Mouse (Mus musculus): ENCODE measurements around the gene AA986860. TPM values are rescaled to one million over a fixed set of nuclear protein-coding genes. Genes with fewer than 3 reads are reported as not detected.

Gene AA986860
- total and polyA plus RNA-seq, 3 experiments: 0.31 to 0.58 TPM; not detected in 1

- no peaks in the 10 kb centered on the region for H3K79me2 ChIP-seq (ENCODE audit: control insufficient read depth, insufficient read depth, low read length, poor library complexity)
- no peaks in the 10 kb centered on the region for H3K27me3 ChIP-seq (ENCODE audit: control insufficient read depth in 1 of 2, insufficient read depth in 2 of 2, low read length in 2 of 2)
- no peak overlapping the region for H3K27ac ChIP-seq (ENCODE audit: control insufficient read depth, low read depth, low read length)
- TF ChIP-seq GATA1 (IDR thresholded peaks at IDR 0.05; ENCODE audit: low read depth, low read length) (no peak), UBTF (IDR thresholded peaks at IDR 0.05; ENCODE audit: borderline replicate concordance, insufficient read depth, low read depth, low read length) (no peak), SIN3A (IDR thresholded peaks at IDR 0.05; ENCODE audit: low read length) (no peak), HCFC1 (IDR thresholded peaks at IDR 0.05; ENCODE audit: low read depth, low read length) (no peak), POLR2AphosphoS2 (IDR thresholded peaks at IDR 0.05; ENCODE audit: low read length) (no peak), CHD2 (IDR thresholded peaks at IDR 0.05; ENCODE audit: low read length) (no peak), POLR2AphosphoS5 (IDR thresholded peaks at IDR 0.05; ENCODE audit: borderline replicate concordance, low read depth, low read length) (no peak), E2F4 (IDR thresholded peaks at IDR 0.05; ENCODE audit: borderline replicate concordance, low read depth, low read length) (no peak), MAZ (IDR thresholded peaks at IDR 0.05; ENCODE audit: low read depth, low read length) (no peak), NRF1 (IDR thresholded peaks at IDR 0.05; ENCODE audit: insufficient read depth, low read depth, low read length, poor library complexity, severe bottlenecking) (no peak), JUND (IDR thresholded peaks at IDR 0.05; ENCODE audit: low read depth, low read length) (no peak)
- no peak overlapping the region for H3K4me3 ChIP-seq (ENCODE audit: control insufficient read depth in 1 of 2, insufficient read depth in 1 of 2, low read depth in 2 of 2, low read length in 2 of 2)
- no peak overlapping the region for H3K9ac ChIP-seq (ENCODE audit: control insufficient read depth, low read depth, low read length, poor library complexity, severe bottlenecking)
- H3K9me3 ChIP-seq (replicated peaks; ENCODE audit: insufficient read depth, low read length): no peaks in the 10 kb centered on the region
- H3K4me1 ChIP-seq (ENCODE audit: control insufficient read depth in 1 of 2, insufficient read depth in 2 of 2, low read length in 2 of 2): peaks cover 9 to 34% of the 10 kb centered on the region in 2 experiments
- no peak for DNase-seq (ENCODE audit: low read depth, low spot score)
- H3K36me3 ChIP-seq (ENCODE audit: control insufficient read depth in 1 of 2, insufficient read depth in 2 of 2, low read length in 2 of 2): peaks cover 0 to 36% of the 10 kb centered on the region in 2 experiments; a peak in 2 of 4 replicates
Observed at GRCm38 (mm10) chr1:130734852-130735251, 3.1 kb downstream of the AA986860 start.

DNA sequence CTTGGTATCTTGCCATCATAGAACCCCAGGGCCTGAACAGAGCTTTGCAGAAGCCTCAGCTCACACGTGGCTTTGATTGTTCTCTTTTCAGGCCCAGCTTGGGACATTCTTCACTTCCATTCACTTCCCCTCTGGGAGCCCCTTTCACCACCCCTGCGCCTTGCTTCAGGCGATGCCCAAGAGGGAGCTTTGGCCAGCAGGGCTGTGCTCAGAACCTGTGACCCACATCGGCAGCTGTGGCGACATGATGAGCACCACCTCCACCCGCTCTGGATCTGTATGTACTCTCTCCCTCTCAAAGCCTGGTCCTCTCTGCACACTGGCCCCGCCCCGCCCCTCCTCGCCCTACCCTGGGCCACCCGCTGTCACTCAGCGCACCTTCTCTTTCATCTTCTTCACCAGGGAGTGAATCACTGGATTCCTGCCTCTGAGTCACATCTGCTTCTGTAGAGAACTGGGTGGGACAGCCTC is 5.7 kb downstream of the AA986860 start:
- TF ChIP-seq MAZ (IDR thresholded peaks at IDR 0.05; ENCODE audit: low read depth, low read length) (no peak), SMC3 (IDR thresholded peaks at IDR 0.05; ENCODE audit: low read depth, low read length) (no peak), BHLHE40 (IDR thresholded peaks at IDR 0.05; ENCODE audit: borderline replicate concordance, low read depth, low read length) (no peak), CHD1 (IDR thresholded peaks at IDR 0.05; ENCODE audit: low read depth, low read length) (no peak), UBTF (IDR thresholded peaks at IDR 0.05; ENCODE audit: borderline replicate concordance, insufficient read depth, low read depth, low read length) (no peak)
- peaks cover 0 to 39% of the 10 kb centered on the region in 2 experiments; a peak in 2 of 4 replicates for H3K36me3 ChIP-seq (ENCODE audit: control insufficient read depth in 1 of 2, insufficient read depth in 2 of 2, low read length in 2 of 2)
- DNase-seq (ENCODE audit: low read depth, low spot score): no peak
- H3K27me3 ChIP-seq (ENCODE audit: control insufficient read depth in 1 of 2, insufficient read depth in 2 of 2, low read length in 2 of 2): no peaks in the 10 kb centered on the region
- no peak overlapping the region for H3K4me3 ChIP-seq (ENCODE audit: control insufficient read depth in 1 of 2, insufficient read depth in 1 of 2, low read depth in 2 of 2, low read length in 2 of 2)
- peaks cover 16 to 44% of the 10 kb centered on the region in 2 experiments for H3K4me1 ChIP-seq (ENCODE audit: control insufficient read depth in 1 of 2, insufficient read depth in 2 of 2, low read length in 2 of 2)
- H3K9ac ChIP-seq (ENCODE audit: control insufficient read depth, low read depth, low read length, poor library complexity, severe bottlenecking): no peak overlapping the region
- H3K27ac ChIP-seq (ENCODE audit: control insufficient read depth, low read depth, low read length): no peak overlapping the region
- peaks cover 4% of the 10 kb centered on the region for H3K79me2 ChIP-seq (ENCODE audit: control insufficient read depth, insufficient read depth, low read length, poor library complexity)
- no peaks in the 10 kb centered on the region for H3K9me3 ChIP-seq (replicated peaks; ENCODE audit: insufficient read depth, low read length)

DNA sequence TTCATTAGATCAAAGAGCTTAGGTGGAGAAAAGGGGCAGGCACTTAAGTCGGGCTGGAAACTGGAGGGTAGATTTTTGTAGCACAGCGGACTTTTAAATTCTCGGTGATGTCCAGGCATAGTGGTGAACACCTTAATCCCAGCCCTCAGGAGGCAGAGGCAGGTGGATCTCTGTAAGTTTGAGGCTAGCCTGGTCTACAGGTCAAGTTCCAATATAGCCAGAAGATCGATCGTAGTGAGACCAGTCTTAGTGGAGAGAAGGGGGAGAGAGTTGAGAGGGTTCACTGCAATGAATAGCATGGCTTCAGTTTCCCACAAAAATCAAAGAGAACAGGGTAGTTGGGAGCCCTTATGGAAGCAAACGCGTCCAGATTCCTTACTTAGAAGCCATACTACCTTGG is 6.1 kb downstream of the AA986860 start:
- Histone ChIP-seq H3K4me1 (ENCODE audit: control insufficient read depth in 1 of 2, insufficient read depth in 2 of 2, low read length in 2 of 2) (peaks cover 16 to 45% of the 10 kb centered on the region in 2 experiments), H3K27ac (ENCODE audit: control insufficient read depth, low read depth, low read length) (no peak overlapping the region), H3K9ac (ENCODE audit: control insufficient read depth, low read depth, low read length, poor library complexity, severe bottlenecking) (no peak overlapping the region)

More for the DNA sequence above, 6.1 kb downstream of the AA986860 start:
- Histone ChIP-seq H3K4me3 (ENCODE audit: control insufficient read depth in 1 of 2, insufficient read depth in 1 of 2, low read depth in 2 of 2, low read length in 2 of 2) (no peak overlapping the region), H3K79me2 (ENCODE audit: control insufficient read depth, insufficient read depth, low read length, poor library complexity) (peaks cover 4% of the 10 kb centered on the region), H3K9me3 (replicated peaks; ENCODE audit: insufficient read depth, low read length) (no peaks in the 10 kb centered on the region), H3K36me3 (ENCODE audit: control insufficient read depth in 1 of 2, insufficient read depth in 2 of 2, low read length in 2 of 2) (peaks cover 0 to 37% of the 10 kb centered on the region in 2 experiments; a peak in 2 of 4 replicates), H3K27me3 (ENCODE audit: control insufficient read depth in 1 of 2, insufficient read depth in 2 of 2, low read length in 2 of 2) (no peaks in the 10 kb centered on the region)
- no peak for DNase-seq (ENCODE audit: low read depth, low spot score)
- TF ChIP-seq CHD2 (IDR thresholded peaks at IDR 0.05; ENCODE audit: low read length) (no peak), MYC (IDR thresholded peaks at IDR 0.05; ENCODE audit: low read depth, low read length) (no peak), POLR2AphosphoS5 (IDR thresholded peaks at IDR 0.05; ENCODE audit: borderline replicate concordance, low read depth, low read length) (no peak), MAZ (IDR thresholded peaks at IDR 0.05; ENCODE audit: low read depth, low read length) (no peak), GATA1 (IDR thresholded peaks at IDR 0.05; ENCODE audit: low read depth, low read length) (no peak), MYB (IDR thresholded peaks at IDR 0.05; ENCODE audit: low read depth, low read length) (no peak), EP300 (IDR thresholded peaks at IDR 0.05; ENCODE audit: low read depth in 1 of 2, low read length in 2 of 2) (no peak), MEF2A (IDR thresholded peaks at IDR 0.05; ENCODE audit: extremely low read depth, insufficient replicate concordance, low read depth, low read length, poor library complexity, severe bottlenecking) (no peak), RAD21 (IDR thresholded peaks at IDR 0.05; ENCODE audit: low read depth, low read length) (no peak), ZMIZ1 (IDR thresholded peaks at IDR 0.05; ENCODE audit: low read depth, low read length) (no peak), ZKSCAN1 (IDR thresholded peaks at IDR 0.05; ENCODE audit: low read depth, low read length) (no peak), SIN3A (IDR thresholded peaks at IDR 0.05; ENCODE audit: low read length) (no peak), E2F4 (IDR thresholded peaks at IDR 0.05; ENCODE audit: borderline replicate concordance, low read depth, low read length) (no peak), USF1 (IDR thresholded peaks at IDR 0.05; ENCODE audit: low read depth, low read length) (no peak)

All from MEL (cell line).